Mouse (Mus musculus): ENCODE data around the gene Park7. TPM values are rescaled to one million over a fixed set of nuclear protein-coding genes. Genes with fewer than 3 reads are reported as not detected.

Gene Park7
- polyA plus RNA-seq, 1 experiment from 2014 or later, result 535 TPM

GRCm38 (mm10) chr4:150872681-150873080 is 41.6 kb downstream of the Park7 start:
- H3K36me3 ChIP-seq (ENCODE audit: control insufficient read depth, insufficient read depth, low read length), result peaks cover 2% of the 10 kb centered on the region; the same call in 1 of the 2 replicates
- DNase-seq (ENCODE audit: low spot score) (no peak), ATAC-seq (replicated peaks; ENCODE audit: low FRiP score) (no peak)
- no peak overlapping the region for H3K9ac ChIP-seq (ENCODE audit: low read depth, low read length)
- no peaks in the 10 kb centered on the region for H3K9me3 ChIP-seq (ENCODE audit: control insufficient read depth, low read length)
- peaks cover 20% of the 10 kb centered on the region for H3K4me1 ChIP-seq (replicated peaks; ENCODE audit: control insufficient read depth, insufficient read depth, low read length)
- no peak overlapping the region for H3K27ac ChIP-seq (ENCODE audit: low read depth, low read length)
- H3K4me2 ChIP-seq, result no peak overlapping the region
- no peaks in the 10 kb centered on the region for H3K27me3 ChIP-seq (replicated peaks; ENCODE audit: control insufficient read depth, insufficient read depth, low read length)
- 70% methylated on average over 8 of the region's 8 CpGs for WGBS
- no peak overlapping the region for H3K4me3 ChIP-seq (ENCODE audit: low read depth, low read length)

- ATAC-seq (replicated peaks; ENCODE audit: low FRiP score), result no peak
- no peak overlapping the region for H3K9ac ChIP-seq (ENCODE audit: low read depth, low read length)
- 59% methylated on average over 9 of the region's 9 CpGs for WGBS
- no peaks in the 10 kb centered on the region for H3K27me3 ChIP-seq (replicated peaks; ENCODE audit: control insufficient read depth, insufficient read depth, low read length)
- H3K4me2 ChIP-seq, result no peak overlapping the region
- peaks cover 20% of the 10 kb centered on the region for H3K4me1 ChIP-seq (replicated peaks; ENCODE audit: control insufficient read depth, insufficient read depth, low read length)
- no peak overlapping the region for H3K4me3 ChIP-seq (ENCODE audit: low read depth, low read length)
- no peak for DNase-seq (ENCODE audit: low spot score)
- peaks cover 2% of the 10 kb centered on the region; the same call in 1 of the 2 replicates for H3K36me3 ChIP-seq (ENCODE audit: control insufficient read depth, insufficient read depth, low read length)
- no peak overlapping the region for H3K27ac ChIP-seq (ENCODE audit: low read depth, low read length)
- H3K9me3 ChIP-seq (ENCODE audit: control insufficient read depth, low read length), result no peaks in the 10 kb centered on the region
Measured at GRCm38 (mm10) chr4:150872139-150872651, 42.0 kb downstream of the Park7 start.

- Histone ChIP-seq H3K9ac (ENCODE audit: low read depth, low read length) (no peak overlapping the region), H3K36me3 (ENCODE audit: control insufficient read depth, insufficient read depth, low read length) (peaks cover 3% of the 10 kb centered on the region), H3K9me3 (ENCODE audit: control insufficient read depth, low read length) (no peaks in the 10 kb centered on the region), H3K27ac (ENCODE audit: low read depth, low read length) (no peak overlapping the region), H3K4me3 (ENCODE audit: low read depth, low read length) (no peak overlapping the region), H3K27me3 (replicated peaks; ENCODE audit: control insufficient read depth, insufficient read depth, low read length) (no peaks in the 10 kb centered on the region), H3K4me1 (replicated peaks; ENCODE audit: control insufficient read depth, insufficient read depth, low read length) (peaks cover 20% of the 10 kb centered on the region), H3K4me2 (no peak overlapping the region)
- no peak for DNase-seq (ENCODE audit: low spot score)
- WGBS, result 49% methylated on average over 10 of the region's 10 CpGs
- peak; percentile 34; the same call in 1 of the 2 replicates for ATAC-seq (replicated peaks; ENCODE audit: low FRiP score)
Measured at GRCm38 (mm10) chr4:150871392-150872138, 42.7 kb downstream of the Park7 start.

- ATAC-seq (replicated peaks; ENCODE audit: low FRiP score), result no peak
- no peaks in the 10 kb centered on the region for H3K9me3 ChIP-seq (ENCODE audit: control insufficient read depth, low read length)
- no peak for DNase-seq (ENCODE audit: low spot score)
- no peaks in the 10 kb centered on the region for H3K27me3 ChIP-seq (replicated peaks; ENCODE audit: control insufficient read depth, insufficient read depth, low read length)
- H3K4me3 ChIP-seq (ENCODE audit: low read depth, low read length), result no peak overlapping the region
- peaks cover 20% of the 10 kb centered on the region for H3K4me1 ChIP-seq (replicated peaks; ENCODE audit: control insufficient read depth, insufficient read depth, low read length)
- WGBS, result 85% methylated on average over 13 of the region's 13 CpGs
- no peak overlapping the region for H3K27ac ChIP-seq (ENCODE audit: low read depth, low read length)
- no peak overlapping the region for H3K4me2 ChIP-seq
- peaks cover 6% of the 10 kb centered on the region for H3K36me3 ChIP-seq (ENCODE audit: control insufficient read depth, insufficient read depth, low read length)
- no peak overlapping the region for H3K9ac ChIP-seq (ENCODE audit: low read depth, low read length)
Measured at GRCm38 (mm10) chr4:150870963-150871391, 43.3 kb downstream of the Park7 start.

GRCm38 (mm10) chr4:150869276-150870197 is 44.7 kb downstream of the Park7 start:
- DNase-seq (ENCODE audit: low spot score) (no peak), ATAC-seq (replicated peaks; ENCODE audit: low FRiP score) (no peak)
- Histone ChIP-seq H3K27ac (ENCODE audit: low read depth, low read length) (no peak overlapping the region), H3K9me3 (ENCODE audit: control insufficient read depth, low read length) (no peaks in the 10 kb centered on the region), H3K9ac (ENCODE audit: low read depth, low read length) (no peak overlapping the region), H3K4me1 (replicated peaks; ENCODE audit: control insufficient read depth, insufficient read depth, low read length) (peaks cover 14% of the 10 kb centered on the region), H3K4me2 (no peak overlapping the region), H3K36me3 (ENCODE audit: control insufficient read depth, insufficient read depth, low read length) (peaks cover 6% of the 10 kb centered on the region), H3K4me3 (ENCODE audit: low read depth, low read length) (no peak overlapping the region), H3K27me3 (replicated peaks; ENCODE audit: control insufficient read depth, insufficient read depth, low read length) (no peaks in the 10 kb centered on the region)
- WGBS, result 58% methylated on average over 17 of the region's 17 CpGs

GRCm38 (mm10) chr4:150868859-150869258 is 45.4 kb downstream of the Park7 start:
- 83% methylated on average over 2 of the region's 2 CpGs for WGBS

GRCm38 (mm10) chr4:150868161-150868560 is 46.1 kb downstream of the Park7 start:
- Histone ChIP-seq H3K36me3 (ENCODE audit: control insufficient read depth, insufficient read depth, low read length) (peaks cover 6% of the 10 kb centered on the region), H3K9ac (ENCODE audit: low read depth, low read length) (no peak overlapping the region), H3K4me3 (ENCODE audit: low read depth, low read length) (no peak overlapping the region), H3K27ac (ENCODE audit: low read depth, low read length) (no peak overlapping the region), H3K4me2 (no peak overlapping the region), H3K9me3 (ENCODE audit: control insufficient read depth, low read length) (no peaks in the 10 kb centered on the region), H3K27me3 (replicated peaks; ENCODE audit: control insufficient read depth, insufficient read depth, low read length) (no peaks in the 10 kb centered on the region), H3K4me1 (replicated peaks; ENCODE audit: control insufficient read depth, insufficient read depth, low read length) (peaks cover 12% of the 10 kb centered on the region)
- ATAC-seq (replicated peaks; ENCODE audit: low FRiP score) (no peak), DNase-seq (ENCODE audit: low spot score) (no peak)
- 80% methylated on average over 6 of the region's 6 CpGs for WGBS

More at GRCm38 (mm10) chr4:150868859-150869258, 45.4 kb downstream of the Park7 start:
- Histone ChIP-seq H3K4me2 (no peak overlapping the region), H3K9ac (ENCODE audit: low read depth, low read length) (no peak overlapping the region), H3K36me3 (ENCODE audit: control insufficient read depth, insufficient read depth, low read length) (peaks cover 6% of the 10 kb centered on the region), H3K4me1 (replicated peaks; ENCODE audit: control insufficient read depth, insufficient read depth, low read length) (peaks cover 14% of the 10 kb centered on the region), H3K27me3 (replicated peaks; ENCODE audit: control insufficient read depth, insufficient read depth, low read length) (no peaks in the 10 kb centered on the region), H3K4me3 (ENCODE audit: low read depth, low read length) (no peak overlapping the region), H3K9me3 (ENCODE audit: control insufficient read depth, low read length) (no peaks in the 10 kb centered on the region), H3K27ac (ENCODE audit: low read depth, low read length) (no peak overlapping the region)
- no peak for DNase-seq (ENCODE audit: low spot score)
- ATAC-seq (replicated peaks; ENCODE audit: low FRiP score), result no peak

- H3K4me1 ChIP-seq (replicated peaks; ENCODE audit: control insufficient read depth, insufficient read depth, low read length), result peaks cover 3% of the 10 kb centered on the region; the same call in 1 of the 2 replicates
Measured at GRCm38 (mm10) chr4:150866494-150866893, 47.7 kb downstream of the Park7 start.

More at GRCm38 (mm10) chr4:150866494-150866893, 47.7 kb downstream of the Park7 start:
- DNase-seq (ENCODE audit: low spot score) (no peak), ATAC-seq (replicated peaks; ENCODE audit: low FRiP score) (no peak)
- peaks cover 6% of the 10 kb centered on the region for H3K36me3 ChIP-seq (ENCODE audit: control insufficient read depth, insufficient read depth, low read length)
- no peak overlapping the region for H3K4me3 ChIP-seq (ENCODE audit: low read depth, low read length)
- no peak overlapping the region for H3K9ac ChIP-seq (ENCODE audit: low read depth, low read length)
- 86% methylated on average over 12 of the region's 12 CpGs for whole genome bisulfite sequencing
- H3K27me3 ChIP-seq (replicated peaks; ENCODE audit: control insufficient read depth, insufficient read depth, low read length), result no peaks in the 10 kb centered on the region
- no peak overlapping the region for H3K4me2 ChIP-seq
- H3K9me3 ChIP-seq (ENCODE audit: control insufficient read depth, low read length), result no peaks in the 10 kb centered on the region
- no peak overlapping the region for H3K27ac ChIP-seq (ENCODE audit: low read depth, low read length)
